Mouse (Mus musculus) liver, embryonic 16.5 days (tissue): ENCODE data around the gene Golga7b. TPM values are rescaled to one million over a fixed set of nuclear protein-coding genes. Genes with fewer than 3 reads are reported as not detected.
A peak's percentile ranks its signal among the peaks of the same experiment; 100 is the strongest.

Experiments
- ATAC-seq: fragments of 200-750 bp; cut with Nextera tagmentation; 2 replicates; pipeline ENCODE4 v1.8.0; 2017; ENCODE audit warnings: low read depth, mild to moderate bottlenecking, moderate number of reproducible peaks, moderate library complexity
- H3K27ac ChIP-seq: fragments of 300-500 bp; sonication (generic); 2 replicates; pipeline ENCODE4 v1.5.1; 2014; ENCODE audit warnings: mild to moderate bottlenecking, low read length
- H3K27me3 ChIP-seq: fragments of 300-500 bp; sonication (generic); 2 replicates; pipeline ENCODE4 v1.6.1; 2014; ENCODE audit warnings: low read depth, low read length, mixed read lengths; ENCODE audit not compliant: control insufficient read depth, insufficient read depth
- H3K36me3 ChIP-seq: fragments of 300-500 bp; sonication (generic); 2 replicates; pipeline ENCODE4 v1.6.1; 2014; ENCODE audit warnings: mild to moderate bottlenecking; ENCODE audit not compliant: control insufficient read depth, insufficient read depth
- H3K4me1 ChIP-seq: fragments of 300-500 bp; sonication (generic); 2 replicates; pipeline ENCODE4 v1.6.1; 2014; ENCODE audit warnings: low read depth, low read length, mixed read lengths; ENCODE audit not compliant: control insufficient read depth
- H3K4me2 ChIP-seq: fragments of 300-500 bp; sonication (generic); 2 replicates; pipeline ENCODE4 v1.6.1; 2014; ENCODE audit warnings: low read depth, low read length, mixed read lengths
- H3K4me3 ChIP-seq: fragments of 300-500 bp; sonication (generic); 2 replicates; pipeline ENCODE4 v1.5.1; 2014; ENCODE audit warnings: low read depth, mild to moderate bottlenecking, low read length
- H3K9ac ChIP-seq: fragments of 300-500 bp; sonication (generic); 2 replicates; pipeline ENCODE4 v1.6.1; 2014; ENCODE audit warnings: low read depth, low read length
- H3K9me3 ChIP-seq: fragments of 300-500 bp; sonication (generic); replicated peaks from 2 replicates; pipeline ENCODE4 v1.6.1; 2016; ENCODE audit warnings: low read length; ENCODE audit not compliant: control insufficient read depth
- WGBS: fragments of 180-500 bp; shearing (Covaris S2); extraction: QIAGEN DNeasy Blood & Tissue Kit; methylation state at CpG from one replicate; pipeline ENCODE4 v1.1.7; 2014; ENCODE audit not compliant: insufficient replicate concordance; 5-methylcytosine and 5-hydroxymethylcytosine counted together
- polyA plus RNA-seq: library from polyadenylated mRNA; unstranded; fragments of >200 nt; fragmentation: Nextera tagmentation; extraction: Ambion mirVana; gene quantifications from 2 replicates; pipeline ENCODE4 v1.2.1, GENCODE M21; 2015

Golga7b gene
- polyA plus RNA-seq, 1 experiment from 2014 or later: not detected

- Histone ChIP-seq H3K9me3 (no peaks in the 10 kb centered on the region), H3K4me2 (no peak overlapping the region), H3K4me1 (no peaks in the 10 kb centered on the region), H3K4me3 (no peak overlapping the region), H3K36me3 (no peaks in the 10 kb centered on the region), H3K9ac (no peak overlapping the region), H3K27me3 (no peaks in the 10 kb centered on the region), H3K27ac (no peak overlapping the region)
- ATAC-seq: no peak
- 58% methylated on average over 2 of the region's 2 CpGs for WGBS
Observed at GRCm38 (mm10) chr19:42214601-42215000, 32.8 kb upstream of the Golga7b start.

- Histone ChIP-seq H3K27ac (no peak overlapping the region), H3K27me3 (no peaks in the 10 kb centered on the region), H3K4me2 (no peak overlapping the region), H3K9me3 (no peaks in the 10 kb centered on the region), H3K4me3 (no peak overlapping the region), H3K36me3 (no peaks in the 10 kb centered on the region), H3K9ac (no peak overlapping the region), H3K4me1 (no peaks in the 10 kb centered on the region)
- 57% methylated on average over 7 of the region's 7 CpGs for WGBS
- ATAC-seq: no peak
Observed at GRCm38 (mm10) chr19:42216699-42217373, 30.5 kb upstream of the Golga7b start.

- H3K27ac ChIP-seq: no peak overlapping the region
- ATAC-seq: no peak
- 12% methylated on average over 2 of the region's 2 CpGs for WGBS
- H3K9me3 ChIP-seq: no peaks in the 10 kb centered on the region
- H3K36me3 ChIP-seq: no peaks in the 10 kb centered on the region
- H3K9ac ChIP-seq: no peak overlapping the region
- H3K4me3 ChIP-seq: no peak overlapping the region
- no peak overlapping the region for H3K4me2 ChIP-seq
- H3K27me3 ChIP-seq: no peaks in the 10 kb centered on the region
- H3K4me1 ChIP-seq: no peaks in the 10 kb centered on the region
Observed at GRCm38 (mm10) chr19:42217374-42217763, 30.0 kb upstream of the Golga7b start.

GRCm38 (mm10) chr19:42226451-42226850 is 20.9 kb upstream of the Golga7b start:
- Histone ChIP-seq H3K36me3 (no peaks in the 10 kb centered on the region), H3K4me3 (no peak overlapping the region), H3K4me2 (no peak overlapping the region), H3K4me1 (peaks cover 13% of the 10 kb centered on the region), H3K27me3 (no peaks in the 10 kb centered on the region), H3K9me3 (no peaks in the 10 kb centered on the region), H3K27ac (no peak overlapping the region), H3K9ac (no peak overlapping the region)
- 52% methylated on average over 10 of the region's 10 CpGs for WGBS
- no peak for ATAC-seq

- Histone ChIP-seq H3K4me1 (peaks cover 13% of the 10 kb centered on the region), H3K9me3 (no peaks in the 10 kb centered on the region), H3K4me2 (peak overlapping the region; percentile 26; the same call in 1 of the 2 replicates), H3K27ac (no peak overlapping the region), H3K27me3 (no peaks in the 10 kb centered on the region), H3K36me3 (no peaks in the 10 kb centered on the region), H3K9ac (no peak overlapping the region), H3K4me3 (no peak overlapping the region)
- ATAC-seq: no peak
- 60% methylated on average over 17 of the region's 17 CpGs for WGBS
Observed at GRCm38 (mm10) chr19:42229499-42230287, 17.7 kb upstream of the Golga7b start.

- no peak overlapping the region for H3K4me3 ChIP-seq
- no peaks in the 10 kb centered on the region for H3K36me3 ChIP-seq
- 20% methylated on average over 5 of the region's 5 CpGs for WGBS
- H3K4me1 ChIP-seq: peaks cover 13% of the 10 kb centered on the region
- ATAC-seq: no peak; the same call in 1 of the 2 replicates
- no peak overlapping the region for H3K27ac ChIP-seq
- H3K27me3 ChIP-seq: no peaks in the 10 kb centered on the region
- H3K4me2 ChIP-seq: peak overlapping the region; percentile 26; the same call in 1 of the 2 replicates
- no peak overlapping the region for H3K9ac ChIP-seq
- no peaks in the 10 kb centered on the region for H3K9me3 ChIP-seq
Observed at GRCm38 (mm10) chr19:42230288-42230568, 17.1 kb upstream of the Golga7b start.

- no peaks in the 10 kb centered on the region for H3K36me3 ChIP-seq
- H3K4me3 ChIP-seq: no peak overlapping the region
- WGBS: 79% methylated on average over 13 of the region's 13 CpGs
- peaks cover 13% of the 10 kb centered on the region for H3K4me1 ChIP-seq
- no peak overlapping the region for H3K4me2 ChIP-seq
- H3K9me3 ChIP-seq: no peaks in the 10 kb centered on the region
- H3K27ac ChIP-seq: no peak overlapping the region
- no peak for ATAC-seq
- H3K9ac ChIP-seq: no peak overlapping the region
- no peaks in the 10 kb centered on the region for H3K27me3 ChIP-seq
Observed at GRCm38 (mm10) chr19:42230986-42231385, 16.4 kb upstream of the Golga7b start.

GRCm38 (mm10) chr19:42237602-42238340 is 9.6 kb upstream of the Golga7b start:
- WGBS: 28% methylated on average over 4 of the region's 4 CpGs
- no peaks in the 10 kb centered on the region for H3K27me3 ChIP-seq

GRCm38 (mm10) chr19:42238341-42238715 is 9.0 kb upstream of the Golga7b start:
- Histone ChIP-seq H3K36me3 (no peaks in the 10 kb centered on the region), H3K27me3 (no peaks in the 10 kb centered on the region), H3K4me2 (no peak overlapping the region), H3K9me3 (no peaks in the 10 kb centered on the region), H3K9ac (no peak overlapping the region), H3K27ac (no peak overlapping the region), H3K4me3 (no peak overlapping the region), H3K4me1 (no peaks in the 10 kb centered on the region)
- WGBS: 49% methylated on average over 7 of the region's 7 CpGs
- ATAC-seq: no peak

More at GRCm38 (mm10) chr19:42237602-42238340, 9.6 kb upstream of the Golga7b start:
- no peaks in the 10 kb centered on the region for H3K9me3 ChIP-seq
- ATAC-seq: no peak
- no peak overlapping the region for H3K4me2 ChIP-seq
- no peak overlapping the region for H3K27ac ChIP-seq
- no peak overlapping the region for H3K4me3 ChIP-seq
- no peaks in the 10 kb centered on the region for H3K36me3 ChIP-seq
- H3K9ac ChIP-seq: no peak overlapping the region
- H3K4me1 ChIP-seq: no peaks in the 10 kb centered on the region
